Mouse (Mus musculus): Measurements from ENCODE around the gene Shisa4. TPM values are rescaled to one million over a fixed set of nuclear protein-coding genes. Genes with fewer than 3 reads are reported as not detected.

Gene Shisa4
- total RNA-seq, 2 experiments from 2014 or later, result 14.2 to 14.4 TPM

DNA sequence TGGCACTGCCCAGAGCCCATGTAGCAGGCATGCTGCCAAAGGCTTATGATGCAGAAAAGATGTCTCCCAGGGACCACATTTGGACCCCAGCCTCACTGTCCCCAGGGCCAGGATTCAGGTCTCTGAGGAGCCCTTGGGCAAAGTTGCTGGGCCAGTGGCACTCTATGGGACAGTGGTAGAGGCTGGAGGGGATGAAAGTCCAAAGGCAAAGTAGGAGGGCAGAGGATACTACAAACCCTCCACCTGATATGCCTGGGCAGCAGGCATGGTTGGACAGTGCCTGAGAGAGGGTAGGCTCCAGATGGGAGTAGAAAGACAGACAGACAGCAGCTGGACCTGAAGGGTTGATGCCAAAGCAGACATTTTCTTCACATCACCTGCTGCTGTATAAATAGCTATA is 8.7 kb downstream of the Shisa4 start:
- DNase-seq, result no peak

GRCm38 (mm10) chr1:135363446-135363845 is 11.6 kb downstream of the Shisa4 start:
- DNase-seq, result no peak

DNA sequence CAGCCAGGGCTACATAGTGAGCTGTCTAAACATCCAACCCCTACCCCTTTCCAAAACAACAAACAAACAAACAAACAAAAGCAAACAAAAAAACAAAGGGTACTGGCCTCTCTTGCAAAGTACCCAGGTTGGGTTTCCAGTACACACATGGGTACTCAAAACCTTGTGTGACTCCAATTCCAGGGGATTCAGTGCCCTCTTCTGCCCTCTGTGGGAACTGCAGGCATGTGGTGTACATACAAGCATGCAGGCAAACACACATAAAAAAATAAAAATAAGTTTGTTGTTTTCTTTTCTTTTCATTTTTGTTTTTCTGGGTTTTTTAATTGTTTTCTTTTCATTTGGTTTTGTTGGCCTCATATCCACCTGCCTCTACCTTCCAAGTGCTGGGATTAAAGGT is 12.9 kb downstream of the Shisa4 start:
- DNase-seq, result no peak

DNA sequence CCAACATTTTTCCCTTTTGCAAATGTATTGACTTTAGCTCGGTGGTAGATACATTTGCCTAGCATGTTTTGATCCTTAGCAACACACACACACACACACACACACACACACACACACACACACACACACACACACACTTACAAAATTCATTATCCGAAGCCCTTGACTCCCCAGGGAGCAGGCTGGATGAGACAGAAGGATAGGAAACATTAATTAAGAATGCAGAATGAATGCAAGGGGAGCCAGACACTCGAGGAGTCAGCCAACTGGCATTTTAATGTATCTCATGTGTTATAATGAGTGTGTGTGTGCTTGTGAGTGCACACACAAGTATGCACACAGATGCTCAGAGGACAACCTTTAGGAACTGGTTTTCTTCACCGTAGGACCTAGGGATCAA is 13.5 kb downstream of the Shisa4 start:
- DNase-seq, result no peak

DNA sequence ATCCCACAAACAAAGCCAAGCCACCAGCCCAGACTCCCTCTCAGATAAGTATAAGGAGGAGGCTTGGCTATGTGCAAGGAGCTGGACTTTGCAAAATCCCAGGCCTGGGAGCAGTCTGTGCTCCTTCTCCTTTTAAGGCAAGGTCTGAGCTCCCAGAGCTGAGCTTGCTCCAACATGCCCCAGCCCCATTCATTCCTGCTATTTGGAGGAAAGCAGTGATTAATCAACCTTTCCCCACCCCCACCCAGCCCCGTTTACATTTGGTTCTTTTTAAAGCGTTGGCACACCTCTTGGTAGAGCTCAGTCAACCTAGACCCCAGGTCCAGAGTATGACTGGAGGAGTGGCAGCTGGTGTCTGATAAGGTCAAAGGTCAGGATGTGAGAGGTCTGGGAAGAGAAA is 16.0 kb downstream of the Shisa4 start:
- no peak for DNase-seq

DNA sequence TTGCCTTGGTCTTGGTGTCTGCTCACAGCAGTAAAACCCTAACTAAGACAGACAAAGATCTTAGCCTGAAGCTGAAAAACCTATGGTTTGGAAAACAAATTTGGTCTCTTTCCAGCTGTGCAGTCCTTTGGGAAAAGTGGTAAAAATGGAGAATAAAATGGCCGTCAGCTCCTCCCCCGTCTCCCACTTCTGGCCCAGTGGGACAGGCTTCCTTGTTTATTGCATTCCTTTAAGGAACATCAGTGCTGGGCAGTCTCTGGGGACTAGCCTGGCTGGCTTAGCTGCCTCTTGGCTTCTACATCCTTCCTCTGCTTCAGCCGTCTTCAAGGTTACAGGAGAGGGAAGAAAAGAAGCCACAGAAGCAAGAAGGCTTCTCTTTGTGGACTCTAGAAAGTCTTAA is 23.1 kb downstream of the Shisa4 start:
- peak; percentile 41 for DNase-seq

- peak; percentile 44 for DNase-seq
Observed at GRCm38 (mm10) chr1:135347498-135348169, 27.4 kb downstream of the Shisa4 start.

- no peak for DNase-seq
Observed at GRCm38 (mm10) chr1:135346891-135347290, 28.1 kb downstream of the Shisa4 start.

DNA sequence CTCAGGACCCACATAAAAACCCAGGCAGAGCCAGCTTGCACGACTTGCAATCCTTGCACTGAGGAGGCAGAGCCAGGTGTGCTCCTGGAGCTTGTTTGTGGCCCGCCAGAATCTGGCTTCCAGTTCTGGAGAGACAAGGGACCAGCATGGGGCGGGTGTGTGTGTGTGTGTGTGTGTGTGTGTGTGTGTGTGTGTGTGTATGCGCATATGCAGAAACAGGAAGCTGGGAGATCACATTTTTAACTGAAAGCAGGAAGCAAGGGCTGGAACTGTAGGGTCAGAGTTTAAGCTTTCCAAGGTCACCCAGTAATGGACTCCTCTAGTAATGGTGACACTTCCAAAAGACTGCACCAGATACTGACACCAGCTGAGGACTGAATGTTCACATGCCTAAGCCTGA is 31.0 kb downstream of the Shisa4 start:
- no peak for DNase-seq

- DNase-seq, result no peak
Observed at GRCm38 (mm10) chr1:135341947-135342346, 33.1 kb downstream of the Shisa4 start.

GRCm38 (mm10) chr1:135330578-135330977 is 44.5 kb downstream of the Shisa4 start:
- no peak for DNase-seq

DNA sequence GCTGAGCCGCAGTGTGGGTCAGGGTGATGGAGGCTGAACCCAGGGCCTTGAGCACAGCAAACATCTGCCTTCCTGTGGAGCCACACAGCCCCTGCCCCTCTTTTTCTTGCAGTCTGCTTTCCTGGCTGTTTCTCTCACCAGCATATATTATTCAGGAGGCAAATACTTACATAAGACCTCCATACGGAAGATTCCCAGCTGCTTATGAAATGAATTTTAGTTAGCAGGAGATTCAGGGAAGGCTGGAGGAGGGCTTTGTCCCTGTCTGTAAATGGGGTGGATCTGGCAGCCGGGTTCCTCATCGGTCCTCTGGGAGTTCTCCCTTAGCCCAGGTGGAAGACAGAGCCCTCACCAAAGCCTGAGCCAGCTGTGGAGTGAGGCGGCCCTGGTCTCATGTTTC is 46.7 kb downstream of the Shisa4 start:
- DNase-seq, result no peak

GRCm38 (mm10) chr1:135325934-135326333 is 49.1 kb downstream of the Shisa4 start:
- DNase-seq, result no peak

DNA sequence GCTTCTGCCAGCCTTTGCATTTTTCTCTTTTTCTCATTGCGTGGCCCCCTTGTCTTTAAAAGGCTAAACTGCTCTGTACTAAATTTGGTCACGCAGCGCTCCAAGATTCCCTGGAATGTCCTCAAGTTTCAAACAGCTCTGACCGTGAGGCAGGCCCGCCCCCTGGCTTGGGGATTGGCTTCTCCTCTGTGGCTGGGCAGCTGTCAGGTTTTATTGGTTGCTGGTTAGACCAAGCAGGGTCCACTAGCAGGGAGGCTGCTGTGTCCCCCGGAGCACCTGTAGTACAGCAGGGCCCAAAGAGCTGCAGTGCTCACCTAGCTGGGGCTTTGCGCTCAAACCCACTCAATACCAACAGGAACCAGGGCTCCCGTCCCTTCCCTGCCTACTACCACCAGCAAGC is 50.5 kb downstream of the Shisa4 start, which contains the start of gene Lmod1:
TSS of gene Lmod1 (plus strand) at position 237 of the 400 bp plus-strand sequence.
- peak; percentile 61 for DNase-seq

DNA sequence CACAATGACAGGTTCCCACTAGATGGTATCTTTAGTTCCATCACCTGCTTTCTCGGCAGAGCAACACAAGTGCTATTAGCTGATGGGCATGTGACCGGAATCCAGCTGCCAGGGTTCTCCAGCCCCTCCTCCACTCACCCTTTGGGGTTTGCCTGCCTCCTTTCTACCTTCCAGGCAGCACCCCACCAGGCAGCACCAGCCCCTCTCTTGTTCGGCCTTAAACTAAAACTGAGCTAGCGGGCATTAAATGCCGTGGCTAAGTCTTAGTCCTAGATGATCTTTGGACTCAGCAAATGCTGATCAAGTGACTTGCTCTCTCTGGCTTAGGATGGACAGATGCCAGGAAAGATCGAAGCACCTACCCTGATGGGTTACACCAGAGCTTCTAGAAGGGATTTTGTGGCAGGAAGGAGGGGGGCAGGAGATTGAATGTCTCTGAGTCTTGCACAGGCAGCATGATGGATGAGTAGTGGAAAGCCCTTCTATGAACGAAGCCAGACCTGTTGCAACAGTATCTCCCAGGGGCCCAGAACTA is 51.6 kb downstream of the Shisa4 start:
- DNase-seq, result no peak

Other genes with a start within 250 kb of the Shisa4 start
- gene Ptpn7, start 242.5 kb downstream of the Shisa4 start, total RNA-seq (2021), result under 1 TPM; 0.47 to 0.52 TPM
- gene Arl8a, start 228.4 kb downstream of the Shisa4 start, total RNA-seq (2021), result 10 to 100 TPM; 33.5 to 36.8 TPM
- gene Gpr37l1, start 207.6 kb downstream of the Shisa4 start, total RNA-seq (2021), result under 1 TPM in 1 of 2 experiments, not detected in 1; 0.18 TPM
- gene Elf3, start 116.7 kb downstream of the Shisa4 start, total RNA-seq (2021), result under 1 TPM; 0.50 to 0.74 TPM
- 10 to 100 TPM; 18.9 to 23.3 TPM for gene Rnpep, start 91.2 kb downstream of the Shisa4 start, total RNA-seq (2021)
- 100 to 1,000 TPM; 392 to 414 TPM for gene Timm17a, start 61.5 kb downstream of the Shisa4 start, total RNA-seq (2021)
- 1 to 10 TPM; 1.4 to 1.6 TPM for gene Lmod1, start 50.4 kb downstream of the Shisa4 start, total RNA-seq (2021)
- 100 to 1,000 TPM in 1 of 2 experiments, 10 to 100 TPM in 1; 95.5 to 116 TPM for gene Ipo9, start 55.3 kb upstream of the Shisa4 start, total RNA-seq (2021)
- gene Nav1, start 232.1 kb upstream of the Shisa4 start, total RNA-seq (2021), result 10 to 100 TPM; 53.9 to 54.8 TPM

Data from heart, postnatal 4 days (tissue).